Mouse (Mus musculus): ENCODE data around the gene Lrrc47. TPM values are rescaled to one million over a fixed set of nuclear protein-coding genes. Genes with fewer than 3 reads are reported as not detected.
A peak's percentile ranks its signal among the peaks of the same experiment; 100 is the strongest.

Gene Lrrc47
- polyA plus RNA-seq, 1 experiment: 49.4 TPM

- H3K4me3 ChIP-seq (ENCODE audit: insufficient read depth, low read length): no peak overlapping the region
- no peak overlapping the region for H3K27ac ChIP-seq (ENCODE audit: insufficient read depth, low read length)
- peaks cover 6% of the 10 kb centered on the region for H3K4me1 ChIP-seq (ENCODE audit: control insufficient read depth, insufficient read depth, low read length)
- TF ChIP-seq POLR2A (IDR thresholded peaks at IDR 0.05; ENCODE audit: extremely low read depth, insufficient read depth, low read length) (no peak), CTCF (IDR thresholded peaks at IDR 0.05; ENCODE audit: extremely low read depth, insufficient read depth, low read length) (peak; percentile 34; the same call in 1 of the 2 replicates)
Observed at GRCm38 (mm10) chr4:154028646-154029045, 17.1 kb downstream of the Lrrc47 start.

- TF ChIP-seq CTCF (IDR thresholded peaks at IDR 0.05; ENCODE audit: extremely low read depth, insufficient read depth, low read length) (no peak), POLR2A (IDR thresholded peaks at IDR 0.05; ENCODE audit: extremely low read depth, insufficient read depth, low read length) (no peak)
- Histone ChIP-seq H3K4me3 (ENCODE audit: insufficient read depth, low read length) (no peak overlapping the region), H3K27ac (ENCODE audit: insufficient read depth, low read length) (no peak overlapping the region), H3K4me1 (ENCODE audit: control insufficient read depth, insufficient read depth, low read length) (no peaks in the 10 kb centered on the region)
Observed at GRCm38 (mm10) chr4:154037123-154037522, 25.6 kb downstream of the Lrrc47 start.

GRCm38 (mm10) chr4:154042577-154042976, 31.0 kb downstream of the Lrrc47 start, which contains the start of gene Ccdc27:
Ccdc27 (minus strand) TSS chr4:154042677.
- TF ChIP-seq POLR2A (IDR thresholded peaks at IDR 0.05; ENCODE audit: extremely low read depth, insufficient read depth, low read length) (no peak), CTCF (IDR thresholded peaks at IDR 0.05; ENCODE audit: extremely low read depth, insufficient read depth, low read length) (no peak)
- Histone ChIP-seq H3K4me3 (ENCODE audit: insufficient read depth, low read length) (no peak within 1 kb of the TSS), H3K27ac (ENCODE audit: insufficient read depth, low read length) (no peak within 1 kb of the TSS), H3K4me1 (ENCODE audit: control insufficient read depth, insufficient read depth, low read length) (no peaks in the 10 kb centered on the region)

GRCm38 (mm10) chr4:154045837-154046236, 34.3 kb downstream of the Lrrc47 start:
- no peaks in the 10 kb centered on the region for H3K4me1 ChIP-seq (ENCODE audit: control insufficient read depth, insufficient read depth, low read length)
- TF ChIP-seq CTCF (IDR thresholded peaks at IDR 0.05; ENCODE audit: extremely low read depth, insufficient read depth, low read length) (no peak), POLR2A (IDR thresholded peaks at IDR 0.05; ENCODE audit: extremely low read depth, insufficient read depth, low read length) (no peak)
- H3K4me3 ChIP-seq (ENCODE audit: insufficient read depth, low read length): no peak overlapping the region
- H3K27ac ChIP-seq (ENCODE audit: insufficient read depth, low read length): no peak overlapping the region

DNA sequence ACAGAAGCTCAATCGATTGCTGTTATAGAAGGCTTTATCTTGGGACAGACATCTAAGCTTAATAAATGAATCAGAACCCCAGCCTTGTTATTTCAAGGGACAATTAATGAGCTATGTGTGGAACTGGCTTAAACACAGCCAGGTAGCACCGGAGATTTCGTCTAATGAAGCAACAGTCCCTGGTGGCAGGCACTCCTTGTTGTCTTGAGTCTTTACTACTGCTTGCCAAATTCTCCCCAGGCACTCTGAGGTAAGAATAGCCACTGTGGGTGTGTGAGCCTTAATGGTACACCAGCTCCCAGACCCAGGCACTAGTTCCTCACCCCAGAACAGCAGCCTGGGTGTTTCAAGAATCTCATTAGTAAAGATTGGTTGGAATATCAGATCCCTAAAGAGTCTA, 39.9 kb downstream of the Lrrc47 start:
- H3K27ac ChIP-seq (ENCODE audit: insufficient read depth, low read length): no peak overlapping the region
- no peak for TF ChIP-seq POLR2A (IDR thresholded peaks at IDR 0.05; ENCODE audit: extremely low read depth, insufficient read depth, low read length)
- no peak for TF ChIP-seq CTCF (IDR thresholded peaks at IDR 0.05; ENCODE audit: extremely low read depth, insufficient read depth, low read length)
- H3K4me1 ChIP-seq (ENCODE audit: control insufficient read depth, insufficient read depth, low read length): no peaks in the 10 kb centered on the region
- H3K4me3 ChIP-seq (ENCODE audit: insufficient read depth, low read length): no peak overlapping the region

GRCm38 (mm10) chr4:154053065-154053464, 41.5 kb downstream of the Lrrc47 start:
- Histone ChIP-seq H3K4me3 (ENCODE audit: insufficient read depth, low read length) (no peak overlapping the region), H3K27ac (ENCODE audit: insufficient read depth, low read length) (no peak overlapping the region), H3K4me1 (ENCODE audit: control insufficient read depth, insufficient read depth, low read length) (no peaks in the 10 kb centered on the region)
- TF ChIP-seq CTCF (IDR thresholded peaks at IDR 0.05; ENCODE audit: extremely low read depth, insufficient read depth, low read length): peak; percentile 29; the same call in 1 of the 2 replicates
- TF ChIP-seq POLR2A (IDR thresholded peaks at IDR 0.05; ENCODE audit: extremely low read depth, insufficient read depth, low read length): no peak

DNA sequence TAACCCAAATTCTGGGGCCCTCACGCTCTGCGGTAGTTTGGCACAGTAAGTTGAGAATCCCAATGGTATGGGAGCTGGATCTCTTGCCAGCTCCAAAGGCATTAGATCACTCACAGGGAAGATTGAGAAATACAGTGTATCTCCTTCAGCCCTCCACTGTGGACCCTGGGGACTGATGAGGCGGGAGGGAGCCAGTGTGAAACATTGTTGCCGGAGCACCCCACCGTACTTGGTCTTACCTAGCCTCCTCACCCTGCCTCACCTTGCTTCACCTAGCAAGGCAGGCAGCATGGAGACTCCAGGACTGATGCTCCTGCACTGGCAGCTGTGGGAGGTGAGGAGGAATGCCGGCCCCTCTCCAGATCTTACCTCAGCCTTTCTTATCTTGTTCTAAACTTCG, 44.0 kb downstream of the Lrrc47 start:
- TF ChIP-seq POLR2A (IDR thresholded peaks at IDR 0.05; ENCODE audit: extremely low read depth, insufficient read depth, low read length): no peak
- no peak for TF ChIP-seq CTCF (IDR thresholded peaks at IDR 0.05; ENCODE audit: extremely low read depth, insufficient read depth, low read length)
- H3K4me1 ChIP-seq (ENCODE audit: control insufficient read depth, insufficient read depth, low read length): no peaks in the 10 kb centered on the region
- H3K4me3 ChIP-seq (ENCODE audit: insufficient read depth, low read length): no peak overlapping the region
- H3K27ac ChIP-seq (ENCODE audit: insufficient read depth, low read length): no peak overlapping the region

DNA sequence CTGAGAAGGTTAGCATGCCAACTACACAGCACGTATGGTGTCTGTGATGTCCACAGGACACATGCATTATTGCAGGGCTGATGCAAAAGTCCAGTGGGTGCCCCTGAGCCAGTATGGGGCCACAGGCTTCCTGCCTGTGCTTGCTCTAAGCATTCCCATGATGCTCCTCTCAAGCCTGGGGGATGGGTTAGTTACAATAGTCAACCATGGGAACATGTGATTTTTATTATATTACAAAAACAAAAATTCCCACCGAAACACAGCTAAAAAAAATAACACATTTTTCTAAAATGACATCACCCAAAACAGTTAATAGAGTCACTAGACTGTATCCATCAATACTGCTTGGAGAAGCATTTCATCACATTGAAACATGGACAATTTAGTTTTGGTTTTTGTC, 44.5 kb downstream of the Lrrc47 start:
- TF ChIP-seq POLR2A (IDR thresholded peaks at IDR 0.05; ENCODE audit: extremely low read depth, insufficient read depth, low read length): no peak
- no peak for TF ChIP-seq CTCF (IDR thresholded peaks at IDR 0.05; ENCODE audit: extremely low read depth, insufficient read depth, low read length)
- Histone ChIP-seq H3K27ac (ENCODE audit: insufficient read depth, low read length) (no peak overlapping the region), H3K4me1 (ENCODE audit: control insufficient read depth, insufficient read depth, low read length) (no peaks in the 10 kb centered on the region), H3K4me3 (ENCODE audit: insufficient read depth, low read length) (no peak overlapping the region)

- Histone ChIP-seq H3K4me3 (ENCODE audit: insufficient read depth, low read length) (no peak overlapping the region), H3K27ac (ENCODE audit: insufficient read depth, low read length) (no peak overlapping the region), H3K4me1 (ENCODE audit: control insufficient read depth, insufficient read depth, low read length) (no peaks in the 10 kb centered on the region)
- no peak for TF ChIP-seq POLR2A (IDR thresholded peaks at IDR 0.05; ENCODE audit: extremely low read depth, insufficient read depth, low read length)
- no peak for TF ChIP-seq CTCF (IDR thresholded peaks at IDR 0.05; ENCODE audit: extremely low read depth, insufficient read depth, low read length)
Observed at GRCm38 (mm10) chr4:154056661-154057060, 45.1 kb downstream of the Lrrc47 start.

GRCm38 (mm10) chr4:154057696-154058095, 46.2 kb downstream of the Lrrc47 start:
- TF ChIP-seq CTCF (IDR thresholded peaks at IDR 0.05; ENCODE audit: extremely low read depth, insufficient read depth, low read length) (no peak), POLR2A (IDR thresholded peaks at IDR 0.05; ENCODE audit: extremely low read depth, insufficient read depth, low read length) (no peak)
- H3K4me3 ChIP-seq (ENCODE audit: insufficient read depth, low read length): no peak overlapping the region
- no peak overlapping the region for H3K27ac ChIP-seq (ENCODE audit: insufficient read depth, low read length)
- no peaks in the 10 kb centered on the region for H3K4me1 ChIP-seq (ENCODE audit: control insufficient read depth, insufficient read depth, low read length)

Data from cortical plate, adult 2 months (tissue).